Mouse (Mus musculus): ENCODE measurements around the gene Nop2. TPM values are rescaled to one million over a fixed set of nuclear protein-coding genes. Genes with fewer than 3 reads are reported as not detected.

Nop2 gene
- polyA plus RNA-seq, 2 experiments = 48.5 to 54.2 TPM

GRCm38 (mm10) chr6:125153018-125153389 is 21.3 kb downstream of the Nop2 start:
- H3K9ac ChIP-seq (ENCODE audit: low read depth, low read length, severe bottlenecking) = no peak overlapping the region

GRCm38 (mm10) chr6:125153682-125154081 is 22.0 kb downstream of the Nop2 start:
- H3K27ac ChIP-seq (replicated peaks; ENCODE audit: low read depth, low read length) = no peak overlapping the region
- no peaks in the 10 kb centered on the region for H3K27me3 ChIP-seq (ENCODE audit: control insufficient read depth, insufficient read depth, low read length)
- no peak for DNase-seq (ENCODE audit: low spot score)
- peaks cover 66% of the 10 kb centered on the region for H3K36me3 ChIP-seq (ENCODE audit: control insufficient read depth, insufficient read depth, low read length)
- no peak overlapping the region for H3K4me2 ChIP-seq (replicated peaks; ENCODE audit: low read depth, low read length, severe bottlenecking)
- no peak overlapping the region for H3K4me3 ChIP-seq (replicated peaks; ENCODE audit: low read length)
- H3K9me3 ChIP-seq (ENCODE audit: control insufficient read depth, low read length) = no peaks in the 10 kb centered on the region
- no peak for TF ChIP-seq POLR2A (IDR thresholded peaks at IDR 0.05; ENCODE audit: borderline replicate concordance, extremely low read depth, insufficient read depth, insufficient read length)
- no peak overlapping the region for H3K9ac ChIP-seq (ENCODE audit: low read depth, low read length, severe bottlenecking)
- ATAC-seq (ENCODE audit: low FRiP score, low read depth) = no peak
- WGBS = 93% methylated on average over 4 of the region's 4 CpGs
- H3K4me1 ChIP-seq (ENCODE audit: control insufficient read depth, insufficient read depth, low read length) = no peaks in the 10 kb centered on the region

More at GRCm38 (mm10) chr6:125153018-125153389, 21.3 kb downstream of the Nop2 start:
- Histone ChIP-seq H3K36me3 (ENCODE audit: control insufficient read depth, insufficient read depth, low read length) (peaks cover 64% of the 10 kb centered on the region), H3K9me3 (ENCODE audit: control insufficient read depth, low read length) (no peaks in the 10 kb centered on the region), H3K4me3 (replicated peaks; ENCODE audit: low read length) (no peak overlapping the region), H3K4me1 (ENCODE audit: control insufficient read depth, insufficient read depth, low read length) (0 out of 2 replicates have a peak, but pooled peaks cover 3% of the 10 kb centered on the region), H3K27me3 (ENCODE audit: control insufficient read depth, insufficient read depth, low read length) (no peaks in the 10 kb centered on the region), H3K4me2 (replicated peaks; ENCODE audit: low read depth, low read length, severe bottlenecking) (no peak overlapping the region), H3K27ac (replicated peaks; ENCODE audit: low read depth, low read length) (no peak overlapping the region)
- ATAC-seq (ENCODE audit: low FRiP score, low read depth) (no peak), DNase-seq (ENCODE audit: low spot score) (no peak)
- WGBS = 77% methylated on average over 5 of the region's 5 CpGs
- no peak for TF ChIP-seq POLR2A (IDR thresholded peaks at IDR 0.05; ENCODE audit: borderline replicate concordance, extremely low read depth, insufficient read depth, insufficient read length)

- no peak for ATAC-seq (ENCODE audit: low FRiP score, low read depth)
- H3K27ac ChIP-seq (replicated peaks; ENCODE audit: low read depth, low read length) = no peak overlapping the region
- DNase-seq (ENCODE audit: low spot score) = no peak
- no peaks in the 10 kb centered on the region for H3K4me1 ChIP-seq (ENCODE audit: control insufficient read depth, insufficient read depth, low read length)
- no peak overlapping the region for H3K4me2 ChIP-seq (replicated peaks; ENCODE audit: low read depth, low read length, severe bottlenecking)
- no peaks in the 10 kb centered on the region for H3K9me3 ChIP-seq (ENCODE audit: control insufficient read depth, low read length)
- no peak overlapping the region for H3K4me3 ChIP-seq (replicated peaks; ENCODE audit: low read length)
- H3K27me3 ChIP-seq (ENCODE audit: control insufficient read depth, insufficient read depth, low read length) = no peaks in the 10 kb centered on the region
- no peak for TF ChIP-seq POLR2A (IDR thresholded peaks at IDR 0.05; ENCODE audit: borderline replicate concordance, extremely low read depth, insufficient read depth, insufficient read length)
- H3K36me3 ChIP-seq (ENCODE audit: control insufficient read depth, insufficient read depth, low read length) = peaks cover 72% of the 10 kb centered on the region
- H3K9ac ChIP-seq (ENCODE audit: low read depth, low read length, severe bottlenecking) = no peak overlapping the region
Observed at GRCm38 (mm10) chr6:125154550-125154949, 22.8 kb downstream of the Nop2 start.

GRCm38 (mm10) chr6:125155262-125155661 is 23.6 kb downstream of the Nop2 start:
- Histone ChIP-seq H3K4me3 (replicated peaks; ENCODE audit: low read length) (no peak overlapping the region), H3K9me3 (ENCODE audit: control insufficient read depth, low read length) (no peaks in the 10 kb centered on the region), H3K4me2 (replicated peaks; ENCODE audit: low read depth, low read length, severe bottlenecking) (no peak overlapping the region), H3K4me1 (ENCODE audit: control insufficient read depth, insufficient read depth, low read length) (no peaks in the 10 kb centered on the region), H3K27ac (replicated peaks; ENCODE audit: low read depth, low read length) (no peak overlapping the region), H3K27me3 (ENCODE audit: control insufficient read depth, insufficient read depth, low read length) (no peaks in the 10 kb centered on the region), H3K9ac (ENCODE audit: low read depth, low read length, severe bottlenecking) (no peak overlapping the region), H3K36me3 (ENCODE audit: control insufficient read depth, insufficient read depth, low read length) (peaks cover 76% of the 10 kb centered on the region)
- no peak for TF ChIP-seq POLR2A (IDR thresholded peaks at IDR 0.05; ENCODE audit: borderline replicate concordance, extremely low read depth, insufficient read depth, insufficient read length)
- 90% methylated on average over 8 of the region's 8 CpGs for WGBS
- DNase-seq (ENCODE audit: low spot score) (no peak), ATAC-seq (ENCODE audit: low FRiP score, low read depth) (no peak)

GRCm38 (mm10) chr6:125156491-125156890 is 24.8 kb downstream of the Nop2 start:
- ATAC-seq (ENCODE audit: low FRiP score, low read depth) (no peak), DNase-seq (ENCODE audit: low spot score) (no peak)
- TF ChIP-seq POLR2A (IDR thresholded peaks at IDR 0.05; ENCODE audit: borderline replicate concordance, extremely low read depth, insufficient read depth, insufficient read length) = no peak
- Histone ChIP-seq H3K9me3 (ENCODE audit: control insufficient read depth, low read length) (no peaks in the 10 kb centered on the region), H3K4me1 (ENCODE audit: control insufficient read depth, insufficient read depth, low read length) (no peaks in the 10 kb centered on the region), H3K4me3 (replicated peaks; ENCODE audit: low read length) (no peak overlapping the region), H3K9ac (ENCODE audit: low read depth, low read length, severe bottlenecking) (no peak overlapping the region), H3K27ac (replicated peaks; ENCODE audit: low read depth, low read length) (no peak overlapping the region), H3K27me3 (ENCODE audit: control insufficient read depth, insufficient read depth, low read length) (no peaks in the 10 kb centered on the region), H3K36me3 (ENCODE audit: control insufficient read depth, insufficient read depth, low read length) (peaks cover 81% of the 10 kb centered on the region), H3K4me2 (replicated peaks; ENCODE audit: low read depth, low read length, severe bottlenecking) (no peak overlapping the region)
- WGBS = 89% methylated on average over 3 of the region's 3 CpGs

All from limb, embryonic 14.5 days (tissue).